Mouse (Mus musculus) myocyte (in vitro differentiated cells): ENCODE measurements around the gene Snapc1. TPM values are rescaled to one million over a fixed set of nuclear protein-coding genes. Genes with fewer than 3 reads are reported as not detected.

Source experiments
- H3K27me3 ChIP-seq: one replicate; pipeline ENCODE4 v1.6.1; 2011; ENCODE audit not compliant: control insufficient read depth, insufficient read depth, insufficient read length
- H3K36me3 ChIP-seq: one replicate; pipeline ENCODE4 v1.6.1; 2011; ENCODE audit not compliant: control insufficient read depth, insufficient read depth
- H3K4me2 ChIP-seq: one replicate; pipeline ENCODE4 v1.6.1; 2011; ENCODE audit warnings: low read depth, control low read depth
- H3K4me3 ChIP-seq: one replicate; pipeline ENCODE4 v1.5.1; 2011; ENCODE audit warnings: mild to moderate bottlenecking, control low read depth, moderate library complexity
- H3K79me2 ChIP-seq: one replicate; pipeline ENCODE4 v1.6.1; 2011; ENCODE audit not compliant: control insufficient read depth, insufficient read depth
- H3ac ChIP-seq: one replicate; pipeline ENCODE4 v1.6.1; 2011; ENCODE audit not compliant: control insufficient read depth, insufficient read length
- CEBPB ChIP-seq: IDR thresholded peaks from 2 replicates; pipeline ENCODE4 v1.6.1; 2011; ENCODE audit warnings: mild to moderate bottlenecking, moderate library complexity; ENCODE audit not compliant: poor library complexity, insufficient read depth, severe bottlenecking
- E2F4 ChIP-seq: IDR thresholded peaks from one replicate; pipeline ENCODE4 v1.6.1; 2011; ENCODE audit warnings: mild to moderate bottlenecking, control low read depth, moderate library complexity; ENCODE audit not compliant: insufficient read depth
- MAX ChIP-seq: IDR thresholded peaks from one replicate; pipeline ENCODE4 v1.6.1; 2011; ENCODE audit warnings: low read depth, mild to moderate bottlenecking, control low read depth
- MYOD1 ChIP-seq, 3 experiments: IDR thresholded peaks; one replicate each; pipeline ENCODE4 v1.6.1; 2011; ENCODE audit warnings: control low read depth in 2 of 3, low read depth in 2 of 3, mild to moderate bottlenecking in 2 of 3, moderate library complexity in 1 of 3; ENCODE audit not compliant: insufficient read length in 2 of 3, control insufficient read depth in 1 of 3
- MYOG ChIP-seq, 3 experiments: IDR thresholded peaks; one replicate each; pipeline ENCODE4 v1.6.1; 2011; ENCODE audit warnings: control low read depth in 2 of 3, low read depth in 2 of 3, mild to moderate bottlenecking in 2 of 3; ENCODE audit not compliant: insufficient read length in 2 of 3, control insufficient read depth in 1 of 3, insufficient read depth in 1 of 3
- POLR2A ChIP-seq: IDR thresholded peaks from one replicate; pipeline ENCODE4 v1.6.1; 2011; ENCODE audit warnings: low read depth, mild to moderate bottlenecking, control low read depth, moderate library complexity; ENCODE audit not compliant: insufficient read length
- POLR2AphosphoS2 ChIP-seq: IDR thresholded peaks from one replicate; pipeline ENCODE4 v1.6.1; 2011; ENCODE audit warnings: low read depth, control low read depth; ENCODE audit not compliant: insufficient read length
- REST ChIP-seq: IDR thresholded peaks from one replicate; pipeline ENCODE4 v1.6.1; 2011; ENCODE audit warnings: mild to moderate bottlenecking, control low read depth, moderate library complexity; ENCODE audit not compliant: insufficient read depth, insufficient read length
- SRF ChIP-seq: IDR thresholded peaks from one replicate; pipeline ENCODE4 v1.6.1; 2011; ENCODE audit warnings: low read depth; ENCODE audit not compliant: control insufficient read depth, insufficient read length
- TCF12 ChIP-seq: IDR thresholded peaks from one replicate; pipeline ENCODE4 v1.6.1; 2011; ENCODE audit warnings: mild to moderate bottlenecking, control low read depth; ENCODE audit not compliant: poor library complexity, insufficient read depth, severe bottlenecking
- TCF3 ChIP-seq: IDR thresholded peaks from one replicate; pipeline ENCODE4 v1.6.1; 2011; ENCODE audit warnings: low read depth, control low read depth; ENCODE audit not compliant: insufficient read length
- USF1 ChIP-seq: IDR thresholded peaks from one replicate; pipeline ENCODE4 v1.6.1; 2011; ENCODE audit warnings: low read depth, mild to moderate bottlenecking, control low read depth, moderate library complexity
- polyA plus RNA-seq: library from polyadenylated mRNA; unstranded; fragments of >200 nt; fragmentation: generic; extraction: Trizol; gene quantifications from one replicate; pipeline ENCODE4 v1.2.1, GENCODE M21; 2012; ENCODE audit warnings: missing spikeins

Snapc1 gene
- polyA plus RNA-seq = 3.4 TPM

DNA sequence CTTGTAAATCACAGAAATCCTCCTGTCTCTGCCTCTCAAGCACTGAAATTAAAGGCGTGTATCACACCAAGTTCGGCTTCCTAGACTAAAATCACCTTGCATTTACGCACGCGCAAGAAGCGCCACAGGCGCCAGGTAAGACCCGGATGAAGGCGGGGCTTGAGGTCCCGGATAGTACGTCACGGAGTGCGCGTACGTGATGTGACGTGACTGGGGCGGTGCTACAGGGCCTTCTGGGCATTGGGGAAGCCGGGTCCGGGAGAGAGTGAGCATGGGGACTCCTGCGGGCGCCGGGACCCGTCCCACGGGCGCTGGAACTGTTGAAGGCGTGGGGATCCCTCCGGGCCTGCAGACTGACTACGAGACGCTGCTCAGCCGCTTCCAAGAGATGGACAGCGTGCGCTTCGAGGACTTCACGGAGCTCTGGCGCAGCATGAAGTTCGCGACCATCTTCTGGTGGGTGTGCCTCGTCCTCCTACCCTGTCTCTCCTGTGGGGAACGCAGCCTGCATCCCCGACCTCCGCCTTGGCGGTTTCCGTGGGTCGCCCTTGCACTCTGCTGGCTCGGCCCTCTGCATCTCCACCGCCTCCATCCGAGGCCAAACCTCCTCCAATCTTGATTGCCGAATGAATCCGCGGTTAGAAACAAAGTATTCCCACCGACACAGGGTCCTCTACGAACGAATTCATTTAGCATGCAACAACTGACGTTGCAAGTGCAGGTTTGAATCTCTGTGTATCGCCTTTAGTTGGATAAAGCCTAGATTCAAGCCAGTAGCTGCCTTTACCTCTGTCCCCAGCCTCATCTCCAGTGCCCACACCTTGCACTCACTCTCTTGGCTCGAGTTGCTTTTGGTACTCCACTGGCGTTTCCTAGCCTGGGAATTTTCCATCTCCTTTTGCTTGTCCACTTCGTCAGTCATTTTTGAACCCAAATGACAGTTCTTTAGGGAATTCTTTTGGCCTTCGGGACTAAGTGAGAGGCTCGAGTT is at the start of gene Snapc1:
Gene Snapc1, plus strand, starts transcription at position 191 of the 991 bp plus-strand sequence.
- peaks cover 30% of the 10 kb centered on the region for H3K79me2 ChIP-seq
- peak within 1 kb of the TSS; percentile 82 for H3ac ChIP-seq
- H3K4me2 ChIP-seq = peak within 1 kb of the TSS; percentile 81
- peak within 1 kb of the TSS; percentile 92 for H3K4me3 ChIP-seq
- H3K36me3 ChIP-seq = peaks cover 11% of the 10 kb centered on the region
- H3K27me3 ChIP-seq = no peaks in the 10 kb centered on the region
- TF ChIP-seq MYOD1 (IDR thresholded peaks at IDR 0.05; ENCODE audit: control insufficient read depth in 1 of 3, insufficient read length in 2 of 3, low read depth in 2 of 3) (no peak), REST (no peak), USF1 (no peak), CEBPB (no peak), MAX (no peak), SRF (peak; percentile 72), POLR2AphosphoS2 (peak; percentile 75), TCF12 (no peak), MYOG (IDR thresholded peaks at IDR 0.05; ENCODE audit: control insufficient read depth in 1 of 3, insufficient read depth in 1 of 3, insufficient read length in 2 of 3, low read depth in 2 of 3) (peak in 1 of 3 experiments; percentile 20), POLR2A (peak; percentile 79)

DNA sequence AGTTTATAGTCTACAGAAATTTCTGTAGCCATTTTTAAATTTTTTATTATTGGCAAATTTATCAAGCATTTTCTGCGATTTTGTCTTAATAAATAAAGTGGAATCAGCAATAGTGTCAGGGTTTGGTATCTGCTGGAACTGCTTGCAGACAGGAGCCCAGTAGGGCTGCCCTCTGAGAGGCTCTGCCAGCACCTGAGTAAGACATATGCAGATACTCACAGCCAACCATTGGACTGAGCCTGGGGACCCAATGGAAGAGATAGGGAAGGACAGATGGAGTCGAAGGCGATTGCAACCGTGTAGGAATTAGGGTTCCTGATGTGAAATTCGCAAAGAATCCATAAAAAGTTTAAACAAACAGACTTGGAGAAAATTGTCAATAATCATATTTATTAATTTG is 45.8 kb upstream of the Snapc1 start:
- Histone ChIP-seq H3ac (no peak overlapping the region), H3K79me2 (peaks cover 100% of the 10 kb centered on the region), H3K27me3 (no peaks in the 10 kb centered on the region), H3K36me3 (peaks cover 3% of the 10 kb centered on the region), H3K4me2 (no peak overlapping the region), H3K4me3 (no peak overlapping the region)
- TF ChIP-seq MYOD1 (IDR thresholded peaks at IDR 0.05; ENCODE audit: control insufficient read depth in 1 of 3, insufficient read length in 2 of 3, low read depth in 2 of 3) (no peak), POLR2AphosphoS2 (no peak), USF1 (no peak), TCF3 (no peak)

DNA sequence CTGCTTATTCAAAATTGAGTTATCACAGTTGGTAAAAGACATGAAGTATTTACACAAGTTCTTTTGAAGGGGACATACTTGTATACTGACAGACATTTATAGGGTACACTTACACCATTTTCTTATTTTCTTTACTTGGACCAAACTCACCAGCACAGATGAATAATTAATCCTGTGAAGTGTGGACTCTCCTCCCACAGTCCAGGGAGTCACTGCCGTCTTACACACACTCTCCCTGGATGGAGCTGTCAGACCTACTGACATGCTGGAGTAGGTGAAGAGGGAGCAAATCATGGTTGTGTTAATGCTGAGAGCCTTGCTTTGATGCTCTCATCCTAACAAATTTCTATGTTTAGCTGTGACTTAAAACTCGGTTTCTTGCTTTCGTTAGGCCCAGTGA is 34.0 kb upstream of the Snapc1 start:
- peaks cover 14% of the 10 kb centered on the region for H3K79me2 ChIP-seq
- no peak overlapping the region for H3K4me3 ChIP-seq
- H3K36me3 ChIP-seq = peaks cover 90% of the 10 kb centered on the region
- TF ChIP-seq MAX (no peak), E2F4 (no peak), MYOG (IDR thresholded peaks at IDR 0.05; ENCODE audit: control insufficient read depth in 1 of 3, insufficient read depth in 1 of 3, insufficient read length in 2 of 3, low read depth in 2 of 3) (no peak), CEBPB (no peak), POLR2AphosphoS2 (no peak), USF1 (no peak), MYOD1 (IDR thresholded peaks at IDR 0.05; ENCODE audit: control insufficient read depth in 1 of 3, insufficient read length in 2 of 3, low read depth in 2 of 3) (no peak), REST (no peak)
- H3K4me2 ChIP-seq = no peak overlapping the region
- no peaks in the 10 kb centered on the region for H3K27me3 ChIP-seq
- H3ac ChIP-seq = no peak overlapping the region

DNA sequence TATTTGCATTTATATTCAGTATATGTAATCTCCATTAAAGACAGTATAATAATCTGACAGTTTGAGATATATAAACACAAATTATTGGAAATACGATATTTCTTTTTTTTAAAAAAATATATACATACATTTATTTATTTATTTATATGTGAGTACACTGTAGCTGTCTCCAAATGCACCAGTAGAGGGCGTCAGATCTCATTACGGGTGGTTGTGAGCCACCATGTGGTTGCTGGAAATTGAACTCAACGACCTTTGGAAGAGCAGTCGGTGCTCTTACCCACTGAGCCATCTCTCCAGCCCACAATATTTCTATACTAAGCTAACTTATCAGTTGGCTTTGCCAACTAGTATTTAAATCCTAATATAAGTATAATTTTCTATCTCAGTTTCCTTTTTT is 33.0 kb upstream of the Snapc1 start:
- Histone ChIP-seq H3K4me2 (no peak overlapping the region), H3ac (no peak overlapping the region), H3K4me3 (no peak overlapping the region), H3K27me3 (no peaks in the 10 kb centered on the region), H3K79me2 (peaks cover 4% of the 10 kb centered on the region), H3K36me3 (peaks cover 94% of the 10 kb centered on the region)
- TF ChIP-seq REST = no peak
- no peak for TF ChIP-seq TCF3
- no peak for TF ChIP-seq SRF
- no peak for TF ChIP-seq MAX
- TF ChIP-seq CEBPB = no peak
- TF ChIP-seq E2F4 = no peak
- no peak for TF ChIP-seq POLR2AphosphoS2
- no peak for TF ChIP-seq MYOG (IDR thresholded peaks at IDR 0.05; ENCODE audit: control insufficient read depth in 1 of 3, insufficient read depth in 1 of 3, insufficient read length in 2 of 3, low read depth in 2 of 3)
- no peak for TF ChIP-seq TCF12
- TF ChIP-seq POLR2A = no peak
- no peak for TF ChIP-seq MYOD1 (IDR thresholded peaks at IDR 0.05; ENCODE audit: control insufficient read depth in 1 of 3, insufficient read length in 2 of 3, low read depth in 2 of 3)
- TF ChIP-seq USF1 = no peak

DNA sequence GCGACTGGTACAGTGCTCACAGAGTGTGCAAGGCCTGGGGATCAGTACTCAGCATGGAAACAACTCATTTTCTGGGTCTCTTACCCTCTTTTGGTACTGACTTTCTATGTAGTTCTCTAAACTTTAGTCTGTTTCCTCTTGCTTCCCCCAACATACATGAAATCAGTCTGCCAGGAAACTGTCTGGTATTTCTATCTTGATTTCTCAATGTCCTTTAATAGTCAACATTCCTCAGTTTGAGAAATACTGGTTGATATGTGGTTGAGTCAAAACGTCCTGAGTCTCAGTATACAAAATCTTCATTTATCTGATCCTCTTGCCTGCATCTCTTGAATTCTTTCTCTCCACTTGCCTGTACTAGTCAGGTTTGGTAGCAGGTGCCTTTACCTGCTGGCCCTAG is 29.8 kb upstream of the Snapc1 start:
- TF ChIP-seq POLR2A (no peak), TCF3 (no peak), E2F4 (no peak), TCF12 (no peak), REST (no peak), MYOD1 (IDR thresholded peaks at IDR 0.05; ENCODE audit: control insufficient read depth in 1 of 3, insufficient read length in 2 of 3, low read depth in 2 of 3) (no peak), CEBPB (no peak)
- no peak overlapping the region for H3ac ChIP-seq
- H3K4me3 ChIP-seq = no peak overlapping the region
- H3K79me2 ChIP-seq = no peaks in the 10 kb centered on the region
- H3K4me2 ChIP-seq = no peak overlapping the region
- no peaks in the 10 kb centered on the region for H3K27me3 ChIP-seq
- H3K36me3 ChIP-seq = peaks cover 84% of the 10 kb centered on the region
